Comparison of ENCODE assay signal across 11 mouse cellular contexts in the genomic region with DNA sequence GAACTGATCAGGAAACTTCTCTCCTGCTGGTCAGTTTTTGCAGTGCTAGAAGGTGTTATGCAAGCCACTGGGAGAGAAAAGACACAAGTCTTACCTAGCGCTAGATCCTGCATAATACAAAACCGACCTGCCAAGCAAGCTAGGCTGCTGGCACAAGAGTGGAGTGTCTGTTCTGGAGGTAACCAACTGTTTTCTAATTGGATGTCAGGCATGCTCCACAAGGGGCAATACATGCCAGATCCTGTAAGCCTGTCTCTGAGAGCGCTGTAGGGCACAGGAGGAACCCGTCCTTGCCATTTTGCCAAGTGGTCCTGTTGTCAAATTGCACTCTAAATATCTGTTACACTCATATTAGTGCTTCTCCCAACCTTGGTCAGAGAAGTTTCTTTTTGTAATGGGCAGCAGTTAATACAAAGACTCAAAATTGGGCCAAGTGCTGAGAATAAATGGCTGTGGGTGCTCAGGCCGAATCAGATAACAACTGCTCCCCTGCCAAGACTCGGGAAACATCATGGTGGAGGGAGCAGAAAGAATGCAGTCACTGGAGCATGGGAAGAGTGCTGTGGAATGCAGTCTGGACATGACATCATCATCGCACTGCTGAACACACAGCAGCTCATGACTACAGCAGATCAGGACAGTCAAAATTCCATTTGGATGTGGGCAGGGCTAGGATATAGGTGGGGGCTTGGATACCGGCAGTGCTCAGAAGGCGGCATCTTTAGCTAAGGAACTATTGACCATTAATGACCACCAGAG. TPM values are rescaled to one million over a fixed set of nuclear protein-coding genes. Genes with fewer than 3 reads are reported as not detected.
A peak's percentile ranks its signal among the peaks of the same experiment; 100 is the strongest.
DNase-seq lines count a peak whose midpoint lies in the region; ATAC-seq lines count a peak whose summit lies in the region.
"Had no signal": no experiment of that assay in that cellular context is flagged by ENCODE, and none has a peak within 500 bp of the region (broad histone marks: within the 10 kb centered on the region; RNA-seq: fewer than 3 reads in every experiment).

No protein-coding gene starts in this region.

- H3K27me3 ChIP-seq in hindbrain, embryonic 16.5 days (replicated peaks; ENCODE audit: control insufficient read depth, insufficient read depth, low read length): no peaks in the 10 kb centered on the region
- H3K27me3 ChIP-seq in hindbrain, embryonic 14.5 days (ENCODE audit: control insufficient read depth, insufficient read depth, low read length): no peaks in the 10 kb centered on the region
- H3K27me3 ChIP-seq in limb, embryonic 11.5 days (ENCODE audit: control insufficient read depth, insufficient read depth, low read length): no peaks in the 10 kb centered on the region

- H3K4me2 ChIP-seq in hindbrain, embryonic 16.5 days (ENCODE audit: low read length): no peak overlapping the region
- no peak overlapping the region for H3K4me2 ChIP-seq in hindbrain, embryonic 14.5 days (replicated peaks)
- H3K4me2 ChIP-seq in limb, embryonic 11.5 days (ENCODE audit: low read depth, severe bottlenecking): no peak overlapping the region
- H3K4me2 ChIP-seq: midbrain, embryonic 12.5 days had no signal

- no peaks in the 10 kb centered on the region for H3K9me3 ChIP-seq in hindbrain, embryonic 16.5 days (ENCODE audit: control insufficient read depth, low read length)
- H3K9me3 ChIP-seq in hindbrain, embryonic 14.5 days (ENCODE audit: control insufficient read depth, low read length): no peaks in the 10 kb centered on the region
- no peaks in the 10 kb centered on the region for H3K9me3 ChIP-seq in limb, embryonic 11.5 days (ENCODE audit: control insufficient read depth, low read length)
- H3K9me3 ChIP-seq: midbrain, embryonic 12.5 days had no signal

- H3K36me3 ChIP-seq in hindbrain, embryonic 16.5 days (ENCODE audit: control insufficient read depth, insufficient read depth, low read length): no peaks in the 10 kb centered on the region
- no peaks in the 10 kb centered on the region for H3K36me3 ChIP-seq in hindbrain, embryonic 14.5 days (replicated peaks; ENCODE audit: control insufficient read depth, insufficient read depth)
- no peaks in the 10 kb centered on the region for H3K36me3 ChIP-seq in limb, embryonic 11.5 days (ENCODE audit: control insufficient read depth, insufficient read depth, low read length)
- H3K36me3 ChIP-seq: midbrain, embryonic 12.5 days had no signal

- H3K4me1 ChIP-seq in hindbrain, embryonic 16.5 days (ENCODE audit: control insufficient read depth, insufficient read depth, low read depth, low read length): no peaks in the 10 kb centered on the region; the same call in 1 of the 2 replicates
- H3K4me1 ChIP-seq in hindbrain, embryonic 14.5 days (replicated peaks; ENCODE audit: control insufficient read depth, insufficient read depth, low read length): 0 out of 2 replicates have a peak, but pooled peaks cover 8% of the 10 kb centered on the region
- no peaks in the 10 kb centered on the region for H3K4me1 ChIP-seq in limb, embryonic 11.5 days (ENCODE audit: control insufficient read depth, insufficient read depth, low read length)
- H3K4me1 ChIP-seq: midbrain, embryonic 12.5 days had no signal

- no peak overlapping the region for H3K27ac ChIP-seq in hindbrain, embryonic 16.5 days (ENCODE audit: low read depth, low read length)
- no peak overlapping the region for H3K27ac ChIP-seq in hindbrain, embryonic 14.5 days
- no peak overlapping the region for H3K27ac ChIP-seq in limb, embryonic 11.5 days (replicated peaks; ENCODE audit: low read depth, low read length)
- H3K27ac ChIP-seq: midbrain, embryonic 12.5 days had no signal

- no peak overlapping the region for H3K9ac ChIP-seq in hindbrain, embryonic 16.5 days (ENCODE audit: low read depth, low read length)
- no peak overlapping the region for H3K9ac ChIP-seq in hindbrain, embryonic 14.5 days
- no peak overlapping the region for H3K9ac ChIP-seq in limb, embryonic 11.5 days (ENCODE audit: low read length)
- H3K9ac ChIP-seq: liver, postnatal 0 days; midbrain, embryonic 12.5 days had no signal

- peak; percentile 50; the same call in 1 of the 2 replicates for ATAC-seq in hindbrain, embryonic 16.5 days
- ATAC-seq in hindbrain, embryonic 14.5 days (ENCODE audit: low FRiP score): no peak
- ATAC-seq in limb, embryonic 11.5 days (ENCODE audit: insufficient number of reproducible peaks, low FRiP score, low TSS enrichment, low read depth): no peak
- ATAC-seq: intestine, embryonic 16.5 days; liver, postnatal 0 days had no signal

- 50% methylated on average over 9 of the region's 9 CpGs for WGBS in hindbrain, embryonic 16.5 days
- WGBS in hindbrain, embryonic 14.5 days: 54% methylated on average over 9 of the region's 9 CpGs
- 64% methylated on average over 9 of the region's 9 CpGs for WGBS in limb, embryonic 11.5 days

- no peak overlapping the region for H3K4me3 ChIP-seq in hindbrain, embryonic 16.5 days (ENCODE audit: low read length)
- H3K4me3 ChIP-seq in hindbrain, embryonic 14.5 days (replicated peaks; ENCODE audit: low read length): no peak overlapping the region
- H3K4me3 ChIP-seq in limb, embryonic 11.5 days (ENCODE audit: low read depth, low read length): no peak overlapping the region
- H3K4me3 ChIP-seq: midbrain, embryonic 12.5 days had no signal

- no peak for DNase-seq in hindbrain, embryonic 14.5 days (ENCODE audit: low spot score)
- peak; percentile 22 for DNase-seq in ZHBTc4 (ENCODE audit: low read depth, low spot score)
- DNase-seq in cerebellum, adult 8-10 months: peak; percentile 70
- peak; percentile 32 for DNase-seq in limb, embryonic 11.5 days (ENCODE audit: low spot score)
- no peak for DNase-seq in lung, postnatal 10 days
- DNase-seq in layer of hippocampus, postnatal 25 days (ENCODE audit: extremely low spot score in 1 of 2, low spot score in 1 of 2): no peak
- DNase-seq: liver, postnatal 0 days; right cerebral cortex, postnatal 25 days had no signal

RNA-seq across cellular contexts. Expression of a gene that starts 7.3 kb away (rescaled TPM):
- 14.6 and 19.9 TPM in 2 replicates for polyA plus RNA-seq in hindbrain, embryonic 16.5 days (2015; fragmentation: Nextera tagmentation; extraction: Ambion mirVana)
- polyA plus RNA-seq in hindbrain, embryonic 14.5 days (2014; fragmentation: Nextera tagmentation; extraction: Ambion mirVana): 20.0 and 23.9 TPM in 2 replicates
- 0.29 and 0.50 TPM in 2 replicates for polyA plus RNA-seq in limb, embryonic 11.5 days (2014; fragmentation: Nextera tagmentation; extraction: Ambion mirVana)
- 100 to 1,000 TPM; 246 TPM for total RNA-seq in layer of hippocampus, postnatal 25 days (2021)

Comparison
In these comparisons a context has a peak if more than half of its experiments do, and no peak if none do; other contexts are left out.
1. DNase-seq: peak in ZHBTc4 (single experiment), cerebellum, adult 8-10 months (single experiment) and limb, embryonic 11.5 days (single experiment); none in hindbrain, embryonic 14.5 days (single experiment), lung, postnatal 10 days (single experiment) and layer of hippocampus, postnatal 25 days (0 of 2).
2. RNA of a gene that starts 7.3 kb away (polyA plus RNA-seq): 20.0 to 23.9 TPM in hindbrain, embryonic 14.5 days and 14.6 to 19.9 TPM in hindbrain, embryonic 16.5 days; 0.29 to 0.50 TPM in limb, embryonic 11.5 days; every median in the first group is over 10 times any median in the second.